In genomic region chr15:85404739-85405138, GRCm38 (mm10) we compare ENCODE assay signal across 21 mouse cellular contexts.
DNase-seq lines count a peak whose midpoint lies in the region; ATAC-seq and TF ChIP-seq lines count a peak whose summit lies in the region.
"Had no signal": no experiment of that assay in that cellular context is flagged by ENCODE, and none has a peak within 500 bp of the region (broad histone marks: within the 10 kb centered on the region; RNA-seq: fewer than 3 reads in every experiment).

No protein-coding gene starts in this region.

- peak; percentile 86 for DNase-seq in heart, adult 11 months
- no peak for DNase-seq in heart, postnatal 10 days
- DNase-seq in left cerebral cortex, adult 2 months (ENCODE audit: extremely low spot score in 1 of 2, low spot score in 2 of 2) = no peak
- no peak for DNase-seq in left cerebral cortex, postnatal 4 days
- no peak for DNase-seq in forebrain, embryonic 14.5 days (ENCODE audit: low spot score)
- no peak for DNase-seq in right cerebral cortex, postnatal 14 days
- DNase-seq in layer of hippocampus, postnatal 14 days (ENCODE audit: low spot score in 2 of 2) = no peak
- DNase-seq: adrenal gland, adult 2 months; cerebellum, adult 9-10 months; heart, postnatal 4 days; kidney, postnatal 36 days; layer of hippocampus, adult 9-11 months; liver, embryonic 13.5 days; right cerebral cortex, adult 18-20 months; thymus, postnatal 36 days had no signal

- WGBS in forebrain, embryonic 14.5 days = 76% methylated on average over 4 of the region's 4 CpGs

- intact Hi-C loops in heart, postnatal 10 days (cut with DNase I) = no loop called here
- intact Hi-C loops in left cerebral cortex, adult 2 months (cut with DNase I) = loop anchor here (5.0 kb wide), 1 partner anchor 178 kb away; the partner anchor contains the start of gene Wnt7b
- intact Hi-C loops in left cerebral cortex, postnatal 4 days (cut with DNase I) = no loop called here

- H3K4me3 ChIP-seq in left cerebral cortex, adult 2 months = no peak overlapping the region
- no peak overlapping the region for H3K4me3 ChIP-seq in forebrain, embryonic 14.5 days (ENCODE audit: low read depth, low read length)
- H3K4me3 ChIP-seq: erythroblast, embryonic 14.5 days; heart, embryonic 13.5 days; limb, embryonic 13.5 days; liver, embryonic 13.5 days; lung, embryonic 15.5 days had no signal

- H3K27ac ChIP-seq in left cerebral cortex, adult 2 months = peak overlapping the region; percentile 32; the same call in 1 of the 2 replicates
- peak overlapping the region; percentile 15; the same call in 1 of the 2 replicates for H3K27ac ChIP-seq in forebrain, embryonic 14.5 days (ENCODE audit: low read depth, low read length)
- H3K27ac ChIP-seq: heart, embryonic 13.5 days; limb, embryonic 13.5 days; liver, embryonic 13.5 days; lung, embryonic 15.5 days had no signal

- no peak for TF ChIP-seq CTCF in left cerebral cortex, adult 2 months (IDR thresholded peaks at IDR 0.05)

- H3K9ac ChIP-seq in forebrain, embryonic 14.5 days (ENCODE audit: low read length) = no peak overlapping the region
- H3K9ac ChIP-seq: heart, embryonic 13.5 days; limb, embryonic 13.5 days; liver, embryonic 13.5 days; lung, embryonic 15.5 days had no signal

- no peaks in the 10 kb centered on the region for H3K9me3 ChIP-seq in forebrain, embryonic 14.5 days (replicated peaks; ENCODE audit: control insufficient read depth, low read length)
- H3K9me3 ChIP-seq: heart, embryonic 13.5 days; limb, embryonic 13.5 days; liver, embryonic 13.5 days; lung, embryonic 15.5 days had no signal

- H3K36me3 ChIP-seq in forebrain, embryonic 14.5 days (ENCODE audit: control insufficient read depth, insufficient read depth, low read length) = peaks cover 14% of the 10 kb centered on the region; the same call in 1 of the 2 replicates
- H3K36me3 ChIP-seq: lung, embryonic 15.5 days had no signal

- no peak for ATAC-seq in forebrain, embryonic 14.5 days
- ATAC-seq in megakaryocyte, adult 5-6 weeks (ENCODE audit: poor library complexity, severe bottlenecking) = peak; percentile 30; the same call in 1 of the 2 replicates
- ATAC-seq: intestine, embryonic 16.5 days had no signal

- H3K4me2 ChIP-seq in forebrain, embryonic 14.5 days (ENCODE audit: low read length) = no peak overlapping the region
- H3K4me2 ChIP-seq: heart, embryonic 13.5 days; limb, embryonic 13.5 days; liver, embryonic 13.5 days; lung, embryonic 15.5 days had no signal

- H3K27me3 ChIP-seq in forebrain, embryonic 14.5 days (replicated peaks; ENCODE audit: control insufficient read depth, insufficient read depth, low read length) = no peaks in the 10 kb centered on the region
- H3K27me3 ChIP-seq: heart, embryonic 13.5 days; limb, embryonic 13.5 days; liver, embryonic 13.5 days; lung, embryonic 15.5 days had no signal

- peaks cover 23% of the 10 kb centered on the region for H3K4me1 ChIP-seq in forebrain, embryonic 14.5 days (ENCODE audit: control insufficient read depth, insufficient read depth, low read length)
- H3K4me1 ChIP-seq: liver, embryonic 13.5 days had no signal
